Mouse (Mus musculus) megakaryocyte progenitor cell, adult 5-6 weeks (primary cell): ENCODE data around the gene Fam184a. TPM values are rescaled to one million over a fixed set of nuclear protein-coding genes. Genes with fewer than 3 reads are reported as not detected.

ENCODE experiments used
- ATAC-seq: replicated peaks from 2 replicates; pipeline ENCODE4 v1.8.0; 2016; ENCODE audit warnings: mild to moderate bottlenecking, moderate TSS enrichment, inconsistent platforms; ENCODE audit not compliant: poor library complexity
- total RNA-seq, 2 experiments: library from RNA; stranded (forward) in 1 of 2; stranded (reverse) in 1 of 2; fragments of 157-497, 149-512 nt in 1 of 2; fragments of 200-1000 nt in 1 of 2; gene quantifications; 2 replicates each; pipeline versions ENCODE4 v1.2.3 to v1.2.4; 2015 to 2017

Fam184a gene
- total RNA-seq (2015): 0.67 and 0.85 TPM in 2 replicates
- total RNA-seq (2017): 0.91 and 4.1 TPM in 2 replicates

DNA sequence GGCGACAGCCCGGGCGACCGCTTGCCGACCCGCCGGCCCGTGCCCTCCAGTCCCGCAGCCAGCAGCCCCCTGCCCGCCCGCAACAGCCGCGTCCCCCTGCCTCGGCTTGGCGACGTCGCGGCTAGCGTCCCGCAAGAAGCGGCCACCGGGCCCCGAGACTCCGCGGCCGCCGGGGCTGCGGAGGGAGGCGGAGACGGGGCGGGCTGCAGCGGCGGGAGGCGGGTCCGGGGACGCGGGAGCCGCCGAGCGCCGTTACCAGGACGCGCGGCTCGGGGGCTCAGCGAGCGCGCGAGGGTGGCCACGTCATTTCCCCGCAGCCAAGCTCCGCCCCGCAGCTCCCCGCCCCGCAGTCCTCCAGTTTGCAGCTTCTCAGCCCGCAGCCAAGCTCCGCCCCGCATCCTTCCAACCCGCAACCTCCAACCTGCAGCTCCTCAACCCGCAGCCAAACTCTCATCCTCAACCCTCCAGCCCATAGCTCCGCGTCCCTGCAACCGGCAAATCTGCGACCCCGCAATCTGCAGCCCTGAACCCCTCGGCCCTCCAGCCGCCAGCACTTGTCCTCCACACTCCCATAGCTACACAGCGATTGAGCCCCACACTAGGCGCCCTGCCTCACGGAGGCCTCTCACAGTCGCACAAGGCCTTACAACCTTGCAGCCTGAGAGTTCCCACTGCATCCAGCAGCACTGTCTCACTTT lies at the start of gene Fam184a:
Gene Fam184a, minus strand, starts transcription at position 169 of the 698 bp plus-strand sequence.
- peak; percentile 69 for ATAC-seq

DNA sequence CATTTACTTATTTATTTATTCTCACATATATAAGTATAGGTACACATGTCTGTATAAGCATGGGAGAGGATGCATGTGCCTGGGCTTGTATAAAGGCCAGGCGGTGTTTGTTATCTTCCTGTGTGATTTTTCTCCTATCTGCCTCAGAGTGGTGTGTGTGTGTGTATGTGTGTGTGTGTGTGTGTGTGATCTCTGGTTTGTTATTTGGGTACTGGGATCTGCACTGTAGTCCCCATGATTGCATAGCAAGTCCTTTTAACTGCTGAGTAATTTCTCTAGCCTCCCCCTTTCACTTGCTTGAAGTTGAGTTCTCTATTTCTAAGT lies 45.3 kb upstream of the Fam184a start:
- ATAC-seq: no peak

DNA sequence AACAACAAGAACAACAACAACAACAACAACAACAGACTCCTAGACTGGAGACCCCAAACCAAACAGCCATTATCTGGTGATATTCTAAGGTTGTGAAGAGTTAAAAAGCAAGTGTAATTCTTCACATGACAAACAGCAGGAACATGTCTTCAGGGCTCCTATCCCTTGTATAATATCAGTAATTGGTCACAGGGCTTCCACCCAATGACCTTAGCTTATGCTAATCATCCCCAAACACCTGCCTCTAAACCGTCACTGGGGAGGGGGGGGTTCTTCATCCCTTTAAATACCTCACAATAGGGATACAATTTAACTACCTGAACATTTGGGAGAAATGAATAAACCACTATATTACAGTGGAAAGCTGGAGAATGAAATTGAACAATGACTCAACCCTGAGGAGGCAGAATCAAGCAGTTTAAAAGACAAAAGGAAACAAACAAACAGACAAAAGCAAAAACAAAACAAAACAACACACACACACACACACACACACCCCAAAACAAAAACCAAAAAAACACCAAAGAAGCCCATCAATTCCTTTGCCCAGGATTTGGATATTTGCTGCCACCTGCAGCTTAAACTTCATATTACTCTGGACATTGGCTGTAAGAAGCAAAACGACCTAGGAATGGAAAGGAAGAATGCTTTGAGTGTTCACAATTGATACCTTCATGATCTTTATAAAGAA lies 44.8 kb upstream of the Fam184a start:
- peak; percentile 80 for ATAC-seq

DNA sequence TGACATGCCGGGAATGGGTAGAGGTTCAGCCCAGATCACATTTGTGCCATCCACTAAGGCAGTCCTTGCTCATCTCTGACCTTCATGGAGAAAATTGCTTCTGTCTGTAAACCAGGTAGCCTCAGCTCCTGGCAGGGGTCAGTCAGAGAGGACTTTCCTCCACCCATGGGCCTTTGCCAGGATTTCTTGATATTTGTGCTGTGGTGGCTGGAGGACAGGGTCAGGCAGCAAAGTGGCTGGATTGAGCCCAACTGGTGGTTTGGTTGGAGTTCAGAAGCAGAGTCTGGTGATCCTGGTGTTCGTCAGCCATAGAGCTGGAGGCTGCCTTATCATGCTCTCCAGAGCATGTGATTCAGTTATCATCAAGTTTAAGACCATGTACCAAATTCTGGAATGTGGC lies 40.4 kb upstream of the Fam184a start:
- ATAC-seq: no peak

DNA sequence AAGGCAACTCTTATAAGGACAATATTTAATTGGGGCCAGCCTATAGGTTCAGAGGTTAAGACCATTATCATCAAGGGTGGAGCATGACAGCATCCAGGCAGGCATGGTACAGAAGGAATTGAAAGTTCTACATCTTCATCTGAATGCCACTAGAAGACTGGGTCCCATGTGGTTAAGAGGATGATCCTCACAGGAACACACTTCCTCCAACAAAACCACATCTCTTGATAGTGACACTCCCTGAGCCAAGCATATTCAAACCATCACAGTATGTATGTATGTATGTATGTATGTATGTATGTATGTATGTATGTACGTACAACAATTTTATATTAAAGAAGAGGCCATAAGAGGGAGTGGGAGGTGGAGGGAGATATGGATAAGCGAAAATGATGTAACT lies 25.7 kb upstream of the Fam184a start:
- peak; percentile 65; the same call in 1 of the 2 replicates for ATAC-seq

DNA sequence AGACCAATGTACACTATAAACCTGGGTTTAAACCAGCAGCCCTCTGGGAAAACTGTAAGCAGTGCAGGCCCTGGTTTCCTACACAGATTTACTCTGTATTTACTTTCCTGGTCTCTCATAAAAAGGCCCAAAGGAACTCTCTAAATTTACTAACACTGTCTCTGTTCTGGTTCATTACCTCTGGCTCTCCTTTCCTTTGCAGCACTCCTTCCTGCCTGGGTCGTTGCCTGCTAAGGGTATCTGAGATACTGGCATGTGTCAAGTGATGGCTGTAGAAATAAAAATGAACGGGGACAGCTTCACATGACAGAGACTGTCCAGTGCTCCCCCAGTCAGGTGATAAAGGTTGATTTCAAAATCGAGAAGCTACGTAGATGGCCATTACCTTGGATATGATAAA lies 21.8 kb upstream of the Fam184a start:
- ATAC-seq: no peak

DNA sequence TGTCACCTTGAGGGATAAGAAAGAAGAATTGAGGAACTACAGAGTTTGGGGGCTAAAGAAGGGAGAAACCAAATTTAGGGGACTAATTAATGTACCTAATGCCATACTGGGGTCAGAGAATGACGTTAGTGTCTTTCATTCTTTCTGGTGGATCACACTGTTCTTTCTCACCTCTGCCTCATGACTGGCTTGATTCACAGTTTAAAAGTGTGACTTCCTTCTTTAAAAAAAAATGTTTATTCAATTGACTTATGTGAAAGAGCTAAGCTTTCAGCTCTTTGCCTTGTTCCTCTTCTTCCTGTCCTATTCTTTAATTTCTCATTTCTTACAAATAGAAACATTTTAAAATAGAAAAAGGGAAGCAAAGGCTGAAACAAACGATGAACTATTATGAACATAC lies 20.6 kb upstream of the Fam184a start:
- ATAC-seq: peak; percentile 17; the same call in 1 of the 2 replicates

DNA sequence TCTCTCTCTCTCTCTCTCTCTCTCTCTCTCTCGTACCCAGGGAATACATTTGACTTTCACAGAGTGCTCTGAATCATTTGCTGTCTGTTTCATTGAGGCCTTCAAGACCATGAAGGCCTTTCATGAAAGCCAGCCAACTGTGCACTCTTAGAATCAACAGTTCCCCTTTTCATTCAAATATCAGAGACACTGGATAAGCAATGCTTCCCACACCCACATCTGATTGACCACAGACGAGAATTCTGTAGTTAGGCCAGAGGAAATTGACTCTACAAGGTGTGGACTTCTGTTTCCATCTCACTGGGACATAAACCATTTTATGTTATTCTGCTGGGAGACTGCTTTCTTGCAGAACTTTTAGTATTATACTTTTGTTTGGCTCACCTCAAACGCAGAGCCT lies 17.8 kb upstream of the Fam184a start:
- ATAC-seq: peak; percentile 68

DNA sequence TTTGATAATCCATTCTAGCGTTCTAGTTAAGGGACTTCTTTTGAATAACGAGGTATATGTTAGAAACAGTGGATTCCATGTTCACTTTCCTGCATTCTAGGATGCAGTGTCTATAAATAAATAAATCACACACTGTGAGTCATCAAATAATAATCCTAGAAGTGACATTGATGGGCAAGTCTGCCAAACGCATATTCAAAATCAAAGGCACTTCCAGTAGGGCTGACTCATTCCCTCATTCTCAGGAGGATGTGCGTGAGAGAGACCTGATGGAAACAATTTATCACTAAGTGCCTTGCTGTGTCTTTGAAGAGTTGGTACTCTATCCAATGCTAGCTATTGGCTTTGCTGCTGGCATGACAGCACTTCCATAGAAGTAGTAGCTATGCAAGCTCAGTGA lies 14.5 kb upstream of the Fam184a start:
- ATAC-seq: no peak

DNA sequence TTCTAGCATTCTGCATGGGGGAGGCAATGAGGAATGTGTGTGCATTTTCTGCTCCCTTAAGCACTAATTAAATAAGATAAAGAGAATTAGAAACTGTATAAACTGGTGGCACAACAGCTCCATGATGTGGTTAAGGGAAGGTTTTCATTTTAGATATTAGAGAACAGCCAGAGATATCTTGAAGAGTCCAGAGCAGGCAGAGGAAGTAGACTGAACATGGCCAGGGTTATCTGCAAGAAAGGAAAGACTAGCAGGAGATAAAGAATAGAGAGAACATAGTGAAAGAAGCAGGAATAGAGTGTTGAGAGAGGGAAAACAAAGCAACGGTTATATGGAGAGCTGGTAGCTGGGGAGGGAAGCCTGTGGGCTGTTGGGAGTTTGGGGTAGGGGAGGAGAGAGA lies 1.8 kb upstream of the Fam184a start:
- ATAC-seq: peak; percentile 48

DNA sequence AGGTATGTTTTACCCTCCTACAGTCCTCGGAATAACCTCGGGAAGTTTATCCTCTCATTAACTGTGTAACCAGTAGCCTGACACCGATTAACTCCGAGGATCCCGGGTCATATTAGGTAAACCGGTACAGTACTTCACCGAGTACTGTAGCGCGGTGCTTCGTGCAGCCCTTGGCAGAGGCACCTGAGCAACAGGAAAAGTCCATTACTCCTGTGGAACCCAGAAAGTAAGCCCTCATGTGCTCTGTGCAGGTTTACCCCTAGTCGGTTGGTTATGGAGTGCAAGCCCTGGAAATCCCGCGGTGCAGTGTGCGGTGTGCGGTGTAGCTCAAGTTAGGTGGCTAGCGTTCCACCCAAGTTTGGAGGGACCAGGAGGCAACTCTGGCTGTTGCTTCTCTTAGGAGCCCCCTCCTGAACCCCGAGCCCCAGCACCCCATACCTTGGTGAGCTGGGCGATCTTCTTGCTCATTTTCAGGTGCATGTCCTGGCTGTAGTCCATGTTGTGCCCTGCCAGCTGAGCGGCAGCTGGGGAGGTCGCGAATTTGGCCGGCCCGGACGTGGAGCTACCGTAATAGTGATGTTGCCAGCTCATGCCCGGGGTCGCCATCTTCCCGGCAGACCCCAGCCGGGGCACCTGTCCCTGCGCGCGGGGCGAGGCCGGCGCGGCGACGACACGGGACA lies 508 bp downstream of the Fam184a start:
- ATAC-seq: peak; percentile 10

DNA sequence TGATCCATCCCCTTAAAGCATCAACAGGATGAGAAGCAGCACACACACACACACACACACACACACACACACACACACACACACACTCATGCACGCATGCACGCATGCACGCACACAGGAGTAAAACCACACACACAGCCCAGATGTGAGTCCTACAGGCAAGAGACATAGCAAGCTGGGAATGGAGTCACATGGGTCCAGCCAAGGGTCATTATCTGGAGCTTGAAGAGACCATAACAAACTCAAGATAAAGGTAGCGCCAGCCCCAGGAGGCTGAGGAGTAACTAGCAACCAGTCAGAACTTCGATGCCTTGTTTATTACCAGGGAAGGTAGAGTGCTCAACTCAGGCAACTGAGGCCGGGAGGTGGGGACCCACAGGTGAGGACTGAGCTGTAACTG lies 4.9 kb downstream of the Fam184a start:
- no peak for ATAC-seq

DNA sequence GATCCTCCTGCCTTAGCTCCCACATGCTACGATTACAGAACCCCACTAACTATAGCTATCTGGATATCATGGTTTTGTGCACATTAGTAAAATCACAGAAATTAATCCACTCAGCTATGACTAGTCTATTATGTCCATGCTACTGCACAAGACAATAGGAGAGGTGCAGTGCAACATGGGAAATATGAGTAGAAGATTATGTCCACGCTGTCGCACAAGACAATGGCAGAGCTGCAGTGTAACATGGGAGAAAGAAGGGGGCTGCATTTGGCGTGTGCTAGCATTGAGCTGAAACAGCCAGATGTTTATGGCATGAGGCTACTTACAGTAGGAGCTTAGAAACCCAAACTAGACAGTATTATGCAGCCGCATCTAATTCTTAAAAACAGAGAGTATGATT lies 8.0 kb downstream of the Fam184a start:
- no peak for ATAC-seq

DNA sequence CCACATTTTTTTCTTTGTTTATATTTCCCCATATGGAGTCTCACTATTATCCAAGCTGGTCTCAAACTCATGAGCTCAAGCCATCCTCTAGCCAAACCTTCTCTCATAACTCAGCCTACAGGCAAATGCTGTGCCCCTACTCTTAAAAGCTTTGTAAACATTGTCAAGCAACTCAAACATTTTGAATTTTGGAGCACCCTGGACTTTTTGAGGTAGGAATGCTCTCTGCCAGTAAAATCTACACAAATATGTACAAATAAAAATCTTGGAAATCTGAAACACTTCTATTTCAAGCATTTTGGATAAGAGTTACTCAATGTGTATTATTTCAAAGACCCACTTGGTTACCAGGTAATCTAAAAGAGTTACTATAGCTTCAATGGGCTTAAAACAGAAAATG lies 10.9 kb downstream of the Fam184a start:
- ATAC-seq: no peak

DNA sequence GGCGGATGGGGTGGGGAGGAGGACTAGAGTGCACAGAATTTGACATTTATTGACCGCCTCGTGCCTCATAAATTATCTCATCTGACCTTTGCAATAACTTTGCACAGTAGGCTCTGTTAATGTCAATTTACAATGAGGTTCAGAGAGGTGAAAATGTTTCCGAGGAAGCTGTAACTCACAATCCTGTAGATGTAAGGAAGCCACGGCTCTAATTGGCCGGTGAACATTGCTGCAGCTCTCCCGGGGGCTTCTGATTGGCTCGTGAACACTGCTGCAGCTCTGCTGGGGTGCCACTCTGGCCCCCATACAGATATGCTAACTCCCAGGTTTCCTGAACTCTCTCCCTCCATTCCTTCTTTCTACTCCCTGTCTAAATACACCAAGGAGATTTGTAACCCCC lies 12.1 kb downstream of the Fam184a start:
- no peak for ATAC-seq

DNA sequence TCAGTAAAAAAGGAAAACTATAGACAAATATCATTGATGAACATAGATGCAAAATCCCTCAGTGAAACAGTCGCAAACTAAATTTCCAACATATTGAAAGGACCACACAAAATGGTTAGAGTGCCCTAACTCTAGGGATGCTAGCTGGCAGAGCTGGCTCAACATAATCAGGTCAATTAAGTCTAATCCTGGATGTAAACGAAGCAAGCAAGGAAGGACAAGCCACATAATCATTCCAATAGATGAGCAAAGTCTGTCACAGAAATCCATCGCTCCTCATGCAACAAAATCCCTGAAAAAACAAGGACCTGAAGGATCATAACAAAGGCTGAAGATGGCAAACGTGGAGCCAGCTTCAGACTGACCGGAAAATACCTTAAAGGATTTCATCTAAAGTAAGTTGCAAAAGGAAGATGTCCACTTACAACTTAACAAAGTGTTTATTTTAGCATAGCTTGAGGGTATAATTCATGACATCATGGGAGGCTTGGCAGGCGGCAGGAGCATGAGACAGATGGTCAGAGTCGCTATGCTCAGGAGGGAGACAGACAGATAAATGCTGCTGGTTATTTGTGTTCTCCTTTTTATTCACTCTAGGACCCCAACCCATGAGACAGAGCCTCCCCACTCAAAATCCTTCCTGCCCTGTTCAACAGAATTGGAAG lies 15.6 kb downstream of the Fam184a start:
- no peak for ATAC-seq

DNA sequence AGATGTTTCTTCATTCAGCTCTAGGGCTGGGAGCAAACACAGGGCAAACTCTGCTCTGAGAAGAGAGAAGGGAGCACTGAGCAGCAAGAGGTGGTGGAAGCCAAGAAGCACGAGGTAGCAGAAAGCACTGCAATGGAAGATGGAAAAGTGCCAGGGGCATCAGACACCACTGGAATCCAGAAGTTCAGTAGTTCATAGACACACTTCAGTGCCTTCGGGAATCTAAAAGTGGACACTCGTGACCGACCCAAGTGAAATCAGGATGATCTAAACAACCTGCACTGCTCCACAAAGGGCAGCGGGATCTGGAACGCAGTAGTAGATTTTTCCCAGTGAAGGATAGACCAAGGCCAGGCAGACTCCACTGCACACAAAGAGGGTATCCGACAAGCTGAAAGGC lies 18.6 kb downstream of the Fam184a start:
- no peak for ATAC-seq

DNA sequence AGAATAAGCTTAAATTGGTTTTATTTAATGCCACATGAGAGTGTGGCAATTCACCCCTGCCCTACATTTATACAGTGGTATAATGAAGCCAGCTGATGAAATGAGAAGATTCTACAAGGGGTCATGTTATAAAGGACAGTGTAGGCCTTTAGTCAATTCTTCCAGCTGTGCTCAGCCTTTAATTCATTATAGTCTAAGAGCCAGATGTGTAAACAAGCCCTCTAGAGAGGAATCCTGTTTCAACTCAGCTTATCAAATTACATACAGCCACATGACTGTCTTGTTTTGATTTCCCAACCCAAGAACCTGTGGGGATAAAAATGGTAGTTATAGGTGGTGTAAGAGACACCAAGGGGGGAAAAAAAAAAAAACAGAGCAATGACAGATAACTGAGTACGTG lies 22.0 kb downstream of the Fam184a start:
- ATAC-seq: no peak

DNA sequence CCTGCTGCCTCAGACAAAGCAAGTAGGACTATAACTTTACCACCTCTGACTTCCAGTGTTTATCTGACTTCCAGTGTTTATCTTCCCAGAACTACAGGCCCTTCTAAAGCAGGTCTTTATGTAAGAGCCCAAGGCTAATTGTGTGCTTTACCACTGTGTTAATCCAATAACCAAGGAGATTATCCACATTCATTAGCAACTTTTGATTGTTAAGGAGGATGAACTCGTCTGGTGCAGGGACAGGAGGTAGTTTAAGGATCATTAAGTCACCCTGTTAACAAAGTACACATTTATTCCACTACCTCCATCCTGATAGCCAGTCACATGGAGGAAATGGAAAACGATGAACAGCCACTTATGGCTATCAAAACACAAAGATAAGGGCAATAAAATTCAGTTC lies 25.6 kb downstream of the Fam184a start:
- ATAC-seq: no peak

DNA sequence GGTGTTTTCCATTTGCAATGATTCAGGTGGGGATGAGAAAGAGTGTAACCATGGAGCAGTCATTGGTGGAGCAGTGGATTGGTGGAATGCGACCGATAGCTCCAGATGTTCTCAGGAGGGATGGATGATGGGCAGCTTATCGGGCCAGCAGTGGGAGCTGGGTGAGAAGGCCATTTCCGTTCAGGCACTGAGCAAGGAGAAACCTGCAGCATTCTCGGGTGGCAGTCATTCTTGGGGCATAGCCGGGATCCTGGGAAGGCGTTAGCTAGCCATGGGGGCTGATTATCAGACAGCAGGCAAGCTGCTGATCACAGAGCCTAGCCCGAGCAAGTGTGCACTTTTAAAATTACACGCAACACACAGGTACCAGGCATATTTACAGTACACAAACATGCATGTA lies 46.4 kb downstream of the Fam184a start:
- no peak for ATAC-seq

DNA sequence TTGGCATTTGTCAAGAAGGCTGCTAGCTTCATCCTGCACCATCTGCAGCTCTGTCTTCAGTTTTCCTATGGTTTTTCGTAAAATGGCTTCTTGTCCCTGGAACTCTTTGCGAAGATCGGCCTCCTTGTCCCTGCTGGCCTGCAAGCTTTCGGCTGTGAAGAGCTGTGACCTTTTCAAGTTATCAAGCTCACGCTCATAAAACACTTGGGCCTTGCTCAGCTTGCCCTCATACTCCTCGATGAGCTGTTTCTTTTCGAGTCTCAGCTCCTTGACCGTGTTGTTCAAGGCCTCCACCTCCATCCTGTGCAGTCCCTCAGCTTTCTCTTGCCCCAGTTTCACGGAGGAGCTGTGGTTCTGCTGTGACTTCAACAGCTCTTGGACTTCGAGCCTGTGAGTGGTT lies 52.4 kb downstream of the Fam184a start:
- ATAC-seq: no peak

DNA sequence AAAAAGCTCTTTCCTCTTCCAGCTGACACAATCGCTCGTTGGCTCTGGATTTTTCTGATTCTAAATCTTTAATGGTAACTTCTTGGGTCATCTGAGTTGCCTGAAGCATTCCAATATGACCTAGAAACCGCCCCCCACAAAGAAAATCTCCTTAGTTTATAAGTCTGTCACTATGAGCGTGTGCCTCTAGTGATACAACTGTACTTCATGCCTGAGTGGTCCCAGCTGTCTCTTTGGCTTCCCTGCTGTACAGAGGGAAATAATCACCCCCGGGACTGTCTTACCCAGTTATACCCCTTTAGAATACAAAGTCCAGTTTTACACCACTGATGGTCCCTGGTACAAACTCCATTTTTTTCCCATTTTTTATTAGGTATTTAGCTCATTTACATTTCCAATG lies 56.2 kb downstream of the Fam184a start:
- ATAC-seq: no peak
